Mouse (Mus musculus) E14TG2a.4 (cell line): ENCODE results near the gene Lgals9.
A peak's percentile ranks its signal among the peaks of the same experiment; 100 is the strongest.
"Not testable (repeated sequence)": the region's sequence is repeated elsewhere in the genome, so short reads cannot be mapped to it uniquely, and the experiment has no call there.

ENCODE experiments used
- H3K27me3 ChIP-seq: 2 replicates; pipeline ENCODE4 v1.6.1; 2014; ENCODE audit warnings: low read length, control low read depth; ENCODE audit not compliant: insufficient read depth
- H3K36me3 ChIP-seq: 2 replicates; pipeline ENCODE4 v1.6.1; 2014; ENCODE audit warnings: low read length, control low read depth; ENCODE audit not compliant: insufficient read depth
- H3K4me1 ChIP-seq: replicated peaks from 2 replicates; pipeline ENCODE4 v1.6.1; 2014; ENCODE audit warnings: low read depth, low read length, control low read depth
- H3K4me3 ChIP-seq: replicated peaks from 2 replicates; pipeline ENCODE4 v1.5.1; 2014; ENCODE audit warnings: mild to moderate bottlenecking, low read length
- H3K9me3 ChIP-seq: 2 replicates; pipeline ENCODE4 v1.6.1; 2014; ENCODE audit warnings: low read length, control low read depth
- CTCF ChIP-seq: conservative IDR thresholded peaks from 2 replicates; pipeline ENCODE4 v1.5.1; 2014; ENCODE audit warnings: low read length
- NANOG ChIP-seq: IDR thresholded peaks from 2 replicates; pipeline ENCODE4 v1.6.1; 2014; ENCODE audit warnings: borderline replicate concordance, low read length, mixed read lengths
- POU5F1 ChIP-seq: IDR thresholded peaks from 2 replicates; pipeline ENCODE4 v1.6.1; 2014; ENCODE audit warnings: low read length, borderline replicate concordance

The Lgals9 gene

GRCm38 (mm10) chr11:79003053-79003768, 18.5 kb upstream of the Lgals9 start:
- Histone ChIP-seq H3K4me3 (peak overlapping the region; percentile 41; the same call in 1 of the 2 replicates), H3K9me3 (peaks cover 5% of the 10 kb centered on the region), H3K36me3 (no peaks in the 10 kb centered on the region), H3K4me1 (peaks cover 85% of the 10 kb centered on the region), H3K27me3 (no peaks in the 10 kb centered on the region)
- TF ChIP-seq POU5F1, result no peak
- TF ChIP-seq CTCF, result no peak
- TF ChIP-seq NANOG, result peak; percentile 80

GRCm38 (mm10) chr11:79002551-79002951, 17.8 kb upstream of the Lgals9 start:
- TF ChIP-seq NANOG (no peak), CTCF (no peak), POU5F1 (no peak)
- peaks cover 1% of the 10 kb centered on the region for H3K36me3 ChIP-seq
- H3K4me1 ChIP-seq, result peaks cover 78% of the 10 kb centered on the region
- H3K27me3 ChIP-seq, result no peaks in the 10 kb centered on the region
- H3K4me3 ChIP-seq, result peak overlapping the region; percentile 32; the same call in 1 of the 2 replicates
- H3K9me3 ChIP-seq, result peaks cover 12% of the 10 kb centered on the region

GRCm38 (mm10) chr11:79001871-79002270, 17.1 kb upstream of the Lgals9 start:
- Histone ChIP-seq H3K27me3 (no peaks in the 10 kb centered on the region), H3K9me3 (peaks cover 19% of the 10 kb centered on the region), H3K4me1 (peaks cover 75% of the 10 kb centered on the region), H3K36me3 (peaks cover 6% of the 10 kb centered on the region), H3K4me3 (0 out of 2 replicates have a peak overlapping the region, but pooled peaks have one; percentile 11)
- TF ChIP-seq POU5F1 (no peak), CTCF (no peak), NANOG (no peak)

GRCm38 (mm10) chr11:78999118-78999517, 14.4 kb upstream of the Lgals9 start:
- no peak for TF ChIP-seq POU5F1
- no peak for TF ChIP-seq NANOG
- no peak for TF ChIP-seq CTCF
- Histone ChIP-seq H3K4me3 (no peak overlapping the region), H3K36me3 (peaks cover 10% of the 10 kb centered on the region), H3K9me3 (peaks cover 43% of the 10 kb centered on the region), H3K27me3 (no peaks in the 10 kb centered on the region), H3K4me1 (peaks cover 48% of the 10 kb centered on the region)

- H3K27me3 ChIP-seq, H3K36me3 ChIP-seq: not testable (repeated sequence)
- H3K9me3 ChIP-seq, result peaks cover 69% of the 10 kb centered on the region
Observed at GRCm38 (mm10) chr11:78990875-78991543, 6.3 kb upstream of the Lgals9 start.

GRCm38 (mm10) chr11:78990096-78990495, 5.3 kb upstream of the Lgals9 start:
- 0 out of 2 replicates have a peak, but pooled peaks cover under 1% of the 10 kb centered on the region for H3K4me1 ChIP-seq
- TF ChIP-seq CTCF (no peak), POU5F1 (no peak), NANOG (no peak)
- no peaks in the 10 kb centered on the region for H3K27me3 ChIP-seq
- peaks cover 60% of the 10 kb centered on the region for H3K9me3 ChIP-seq
- H3K36me3 ChIP-seq, result peaks cover 6% of the 10 kb centered on the region
- no peak overlapping the region for H3K4me3 ChIP-seq

More at GRCm38 (mm10) chr11:78990875-78991543, 6.3 kb upstream of the Lgals9 start:
- H3K4me1 ChIP-seq, H3K4me3 ChIP-seq: not testable (repeated sequence)

GRCm38 (mm10) chr11:78989206-78989605, 4.5 kb upstream of the Lgals9 start:
- H3K9me3 ChIP-seq, result peaks cover 53% of the 10 kb centered on the region
- H3K4me1 ChIP-seq, H3K4me3 ChIP-seq, H3K36me3 ChIP-seq, H3K27me3 ChIP-seq: not testable (repeated sequence)

- H3K4me3 ChIP-seq, result no peak overlapping the region
- no peak for TF ChIP-seq CTCF
- no peak for TF ChIP-seq POU5F1
- no peak for TF ChIP-seq NANOG
- H3K27me3 ChIP-seq, result no peaks in the 10 kb centered on the region
- peaks cover 37% of the 10 kb centered on the region for H3K9me3 ChIP-seq
- peaks cover 6% of the 10 kb centered on the region for H3K36me3 ChIP-seq
- H3K4me1 ChIP-seq, result 0 out of 2 replicates have a peak, but pooled peaks cover 5% of the 10 kb centered on the region
Observed at GRCm38 (mm10) chr11:78986311-78987002, 1.7 kb upstream of the Lgals9 start.

- Histone ChIP-seq H3K36me3 (peaks cover 6% of the 10 kb centered on the region), H3K27me3 (no peaks in the 10 kb centered on the region), H3K9me3 (peaks cover 27% of the 10 kb centered on the region), H3K4me1 (0 out of 2 replicates have a peak, but pooled peaks cover 5% of the 10 kb centered on the region), H3K4me3 (no peak overlapping the region)
- TF ChIP-seq CTCF (no peak), NANOG (no peak), POU5F1 (no peak)
Observed at GRCm38 (mm10) chr11:78985505-78985904, 759 bp upstream of the Lgals9 start.
